Mouse (Mus musculus) bone marrow macrophage, adult 2 months (primary cell): ENCODE measurements around the gene Olfr101.

Experiments used
- CTCF ChIP-seq: IDR thresholded peaks from 2 replicates; pipeline ENCODE4 v1.5.1; 2012; ENCODE audit warnings: low read depth, mild to moderate bottlenecking, low read length, moderate library complexity
- POLR2A ChIP-seq: IDR thresholded peaks from 2 replicates; pipeline ENCODE4 v1.6.1; 2012; ENCODE audit warnings: mild to moderate bottlenecking, low read depth, low read length, borderline replicate concordance

- no peak for TF ChIP-seq CTCF
- TF ChIP-seq POLR2A: no peak
Observed at GRCm38 (mm10) chr17:37249460-37249859, 54.7 kb downstream of the Olfr101 start.
